Comparison of ENCODE assay signal across 11 mouse cellular contexts in genomic region chr2:4563322-4563721, GRCm38 (mm10).
DNase-seq lines count a peak whose midpoint lies in the region; ATAC-seq and TF ChIP-seq lines count a peak whose summit lies in the region.
"Had no signal": no experiment of that assay in that cellular context is flagged by ENCODE, and none has a peak within 500 bp of the region (broad histone marks: within the 10 kb centered on the region; RNA-seq: fewer than 3 reads in every experiment).

No protein-coding gene starts in this region.

- peak overlapping the region; percentile 56 for H3K4me3 ChIP-seq in hindbrain, embryonic 10.5 days
- H3K4me3 ChIP-seq in hindbrain, embryonic 16.5 days (ENCODE audit: low read length), result no peak overlapping the region
- peak overlapping the region; percentile 10; the same call in 1 of the 2 replicates for H3K4me3 ChIP-seq in embryonic fibroblast, embryonic 13.5 days (ENCODE audit: insufficient read depth, low read length)
- H3K4me3 ChIP-seq in limb, embryonic 14.5 days (replicated peaks; ENCODE audit: low read length), result peak overlapping the region; percentile 46

- 80% methylated on average over 1 of the region's 1 CpGs for WGBS in hindbrain, embryonic 10.5 days
- WGBS in hindbrain, embryonic 16.5 days, result 59% methylated on average over 1 of the region's 1 CpGs
- 28% methylated on average over 1 of the region's 1 CpGs for WGBS in limb, embryonic 14.5 days

- peaks cover 73% of the 10 kb centered on the region for H3K36me3 ChIP-seq in hindbrain, embryonic 10.5 days
- H3K36me3 ChIP-seq in hindbrain, embryonic 16.5 days (ENCODE audit: control insufficient read depth, insufficient read depth, low read length), result peaks cover 8% of the 10 kb centered on the region; the same call in 1 of the 2 replicates
- peaks cover 41% of the 10 kb centered on the region for H3K36me3 ChIP-seq in limb, embryonic 14.5 days (ENCODE audit: control insufficient read depth, insufficient read depth, low read length)

- H3K27ac ChIP-seq in hindbrain, embryonic 10.5 days, result peak overlapping the region; percentile 46
- no peak overlapping the region for H3K27ac ChIP-seq in hindbrain, embryonic 16.5 days (ENCODE audit: low read depth, low read length)
- no peak overlapping the region for H3K27ac ChIP-seq in embryonic fibroblast, embryonic 13.5 days (ENCODE audit: insufficient read depth, low read length)
- no peak overlapping the region for H3K27ac ChIP-seq in limb, embryonic 14.5 days (replicated peaks; ENCODE audit: low read depth, low read length)
- H3K27ac ChIP-seq: macrophage had no signal

- TF ChIP-seq POLR2A in embryonic fibroblast, embryonic 13.5 days (IDR thresholded peaks at IDR 0.05; ENCODE audit: low read depth, low read length), result no peak
- no peak for TF ChIP-seq POLR2A in limb, embryonic 14.5 days (IDR thresholded peaks at IDR 0.05; ENCODE audit: borderline replicate concordance, extremely low read depth, insufficient read depth, insufficient read length)

- no peak for TF ChIP-seq CTCF in embryonic fibroblast, embryonic 13.5 days (IDR thresholded peaks at IDR 0.05; ENCODE audit: borderline replicate concordance, insufficient read depth, low read length)

- no peak overlapping the region for H3K4me2 ChIP-seq in hindbrain, embryonic 16.5 days (ENCODE audit: low read length)
- H3K4me2 ChIP-seq in limb, embryonic 14.5 days (replicated peaks; ENCODE audit: low read depth, low read length, severe bottlenecking), result peak overlapping the region; percentile 71

- peaks cover 51% of the 10 kb centered on the region for H3K4me1 ChIP-seq in hindbrain, embryonic 10.5 days (replicated peaks)
- H3K4me1 ChIP-seq in hindbrain, embryonic 16.5 days (ENCODE audit: control insufficient read depth, insufficient read depth, low read depth, low read length), result peaks cover 22% of the 10 kb centered on the region
- H3K4me1 ChIP-seq in embryonic fibroblast, embryonic 13.5 days (ENCODE audit: control insufficient read depth, insufficient read depth, low read length), result peaks cover 11% of the 10 kb centered on the region; the same call in 1 of the 2 replicates
- peaks cover 41% of the 10 kb centered on the region for H3K4me1 ChIP-seq in limb, embryonic 14.5 days (ENCODE audit: control insufficient read depth, insufficient read depth, low read length)

- no peak for ATAC-seq in hindbrain, embryonic 16.5 days
- no peak for ATAC-seq in limb, embryonic 14.5 days (ENCODE audit: low FRiP score, low read depth)

- no peak overlapping the region for H3K9ac ChIP-seq in hindbrain, embryonic 16.5 days (ENCODE audit: low read depth, low read length)
- H3K9ac ChIP-seq in limb, embryonic 14.5 days (ENCODE audit: low read depth, low read length, severe bottlenecking), result no peak overlapping the region

- no peaks in the 10 kb centered on the region for H3K27me3 ChIP-seq in hindbrain, embryonic 10.5 days (ENCODE audit: insufficient read depth, poor library complexity, severe bottlenecking)
- H3K27me3 ChIP-seq in hindbrain, embryonic 16.5 days (replicated peaks; ENCODE audit: control insufficient read depth, insufficient read depth, low read length), result no peaks in the 10 kb centered on the region
- H3K27me3 ChIP-seq in limb, embryonic 14.5 days (ENCODE audit: control insufficient read depth, insufficient read depth, low read length), result no peaks in the 10 kb centered on the region

- DNase-seq in hindbrain, embryonic 10.5 days (ENCODE audit: low spot score), result no peak
- peak; percentile 43 for DNase-seq in 416B (ENCODE audit: low read depth)
- no peak for DNase-seq in limb, embryonic 14.5 days (ENCODE audit: low spot score)
- no peak for DNase-seq in adrenal gland, adult 2 months
- no peak for DNase-seq in retina, embryonic 14.5 days (ENCODE audit: low spot score)
- DNase-seq in gastrocnemius, adult 18-20 months (ENCODE audit: low spot score), result no peak
- DNase-seq: cerebellum, adult 11-12 months; kidney, postnatal 36 days had no signal

- H3K9me3 ChIP-seq in hindbrain, embryonic 10.5 days, result no peaks in the 10 kb centered on the region
- H3K9me3 ChIP-seq in hindbrain, embryonic 16.5 days (ENCODE audit: control insufficient read depth, low read length), result no peaks in the 10 kb centered on the region
- no peaks in the 10 kb centered on the region for H3K9me3 ChIP-seq in limb, embryonic 14.5 days (ENCODE audit: control insufficient read depth, low read length)
